Mouse (Mus musculus) B cell, adult 62 days (primary cell): Measurements from ENCODE around the gene Prss36. TPM values are rescaled to one million over a fixed set of nuclear protein-coding genes. Genes with fewer than 3 reads are reported as not detected.

Source experiments
- total RNA-seq: library from RNA; stranded (reverse); gene quantifications from 4 replicates; pipeline ENCODE4 v1.2.4, GENCODE M21; 2023

The Prss36 gene
- 2.5 to 3.3 TPM (median 2.8 TPM) in 4 replicates for total RNA-seq

GRCm38 (mm10) chr7:127946470-127947023 lies at the start of gene Prss36:
Prss36 (minus strand) TSS chr7:127946725.

DNA sequence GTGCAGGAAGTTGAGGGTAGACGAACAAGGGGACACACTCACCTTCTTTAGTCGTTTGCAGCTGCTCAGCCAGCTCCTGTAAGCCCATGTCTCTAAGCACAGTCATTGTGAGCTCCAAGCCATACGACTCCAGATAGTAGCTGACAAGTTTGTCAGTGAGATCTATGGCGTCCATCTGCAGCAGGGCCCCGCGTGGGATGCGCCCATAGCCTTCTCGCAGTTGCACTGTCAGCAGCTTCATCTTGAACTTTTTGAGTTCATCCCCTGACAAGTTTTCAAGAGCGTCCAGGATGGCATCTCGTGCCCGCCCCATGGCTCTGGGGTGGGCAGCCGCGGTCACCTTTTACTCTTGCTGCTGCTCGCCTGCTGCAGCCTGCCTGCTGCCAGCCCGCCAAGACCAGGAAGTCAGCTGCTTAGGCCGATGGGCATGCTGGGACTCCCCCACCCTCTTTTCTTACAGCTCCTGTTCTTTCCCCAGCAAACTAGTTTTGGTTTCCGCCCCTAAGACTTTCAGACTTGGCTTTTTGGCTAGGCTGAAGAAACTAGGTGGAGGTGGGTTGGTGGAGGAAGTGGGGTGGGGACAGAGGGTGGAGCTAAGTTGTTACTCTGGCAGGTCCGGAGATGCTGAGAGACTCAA lies 46.9 kb upstream of the Prss36 start, which contains the start of gene Pycard:
Gene Pycard, minus strand, starts transcription at position 527 of the 637 bp plus-strand sequence.

DNA sequence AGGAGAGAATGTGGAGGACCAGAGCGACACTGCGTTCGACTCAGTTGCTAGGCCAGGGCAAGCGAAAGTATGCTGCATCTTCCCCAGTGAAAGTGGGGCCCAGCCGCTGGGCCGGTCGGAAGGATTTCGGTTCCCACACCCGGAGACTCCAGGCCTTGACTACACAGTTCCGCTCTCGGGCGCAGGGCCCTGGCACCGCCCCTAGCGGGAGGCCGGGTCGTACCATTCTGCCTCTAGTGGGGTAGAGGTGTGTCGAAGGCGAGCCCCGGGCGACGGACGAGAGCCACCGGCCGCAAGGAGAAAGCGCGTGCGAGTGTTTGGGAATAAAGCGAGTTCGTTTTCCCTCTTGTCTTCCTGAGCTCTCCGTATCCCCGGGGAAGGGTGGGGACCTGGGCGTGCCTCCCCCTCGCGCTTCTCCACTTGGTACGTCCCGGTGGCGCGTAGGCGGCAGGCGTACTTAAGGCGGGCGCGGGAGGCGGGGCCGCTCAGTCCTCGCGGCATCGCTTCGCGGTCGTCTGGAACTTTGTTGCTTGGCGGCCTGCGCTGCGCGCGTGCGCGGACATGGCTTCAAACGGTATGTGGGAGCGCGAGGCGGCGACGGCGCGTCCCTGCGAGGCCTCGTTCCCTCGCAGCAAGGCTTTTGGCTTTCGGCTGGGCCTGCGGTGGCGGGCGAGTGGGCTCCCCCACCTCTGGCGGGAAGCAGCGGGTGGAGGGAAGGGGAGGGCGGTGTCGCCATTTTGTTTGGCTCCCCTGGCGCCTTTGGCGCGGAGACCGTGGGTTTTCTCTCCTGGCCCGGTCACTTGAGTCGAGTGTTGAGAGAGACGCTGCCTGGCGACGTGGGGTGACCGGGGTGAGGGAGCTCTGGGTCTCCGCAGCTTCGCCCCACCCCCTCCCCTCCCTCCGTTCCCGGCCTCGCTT lies 20.7 kb upstream of the Prss36 start, which contains the start of gene Fus:
Gene Fus, plus strand, starts transcription at position 454 of the 918 bp plus-strand sequence.

DNA sequence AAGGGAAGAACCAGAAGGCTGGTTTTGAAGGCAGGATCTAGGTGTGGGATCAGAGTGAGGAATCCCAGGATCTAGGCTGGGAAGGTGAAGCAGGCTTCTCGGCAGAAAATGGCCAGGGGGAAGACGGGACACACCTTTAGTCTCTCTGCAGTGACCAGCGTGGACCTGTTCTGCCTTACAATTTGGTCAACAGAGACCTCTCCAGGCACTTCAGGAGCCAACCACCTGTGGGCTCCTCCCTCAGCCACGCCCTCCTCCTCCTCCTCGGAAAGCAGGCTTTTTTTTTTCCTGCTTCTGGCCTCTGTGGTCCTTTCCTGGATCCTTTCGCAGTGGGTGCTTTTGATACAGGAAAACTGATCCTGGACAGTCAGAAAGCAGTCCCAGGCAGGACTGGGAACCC lies 16.6 kb downstream of the Prss36 start, which contains the start of gene Prss8:
Gene Prss8, minus strand, starts transcription at position 182 of the 400 bp plus-strand sequence.

GRCm38 (mm10) chr7:127912190-127912871 lies 34.2 kb downstream of the Prss36 start, which contains the start of gene Kat8:
Kat8 (plus strand) TSS chr7:127912516.

DNA sequence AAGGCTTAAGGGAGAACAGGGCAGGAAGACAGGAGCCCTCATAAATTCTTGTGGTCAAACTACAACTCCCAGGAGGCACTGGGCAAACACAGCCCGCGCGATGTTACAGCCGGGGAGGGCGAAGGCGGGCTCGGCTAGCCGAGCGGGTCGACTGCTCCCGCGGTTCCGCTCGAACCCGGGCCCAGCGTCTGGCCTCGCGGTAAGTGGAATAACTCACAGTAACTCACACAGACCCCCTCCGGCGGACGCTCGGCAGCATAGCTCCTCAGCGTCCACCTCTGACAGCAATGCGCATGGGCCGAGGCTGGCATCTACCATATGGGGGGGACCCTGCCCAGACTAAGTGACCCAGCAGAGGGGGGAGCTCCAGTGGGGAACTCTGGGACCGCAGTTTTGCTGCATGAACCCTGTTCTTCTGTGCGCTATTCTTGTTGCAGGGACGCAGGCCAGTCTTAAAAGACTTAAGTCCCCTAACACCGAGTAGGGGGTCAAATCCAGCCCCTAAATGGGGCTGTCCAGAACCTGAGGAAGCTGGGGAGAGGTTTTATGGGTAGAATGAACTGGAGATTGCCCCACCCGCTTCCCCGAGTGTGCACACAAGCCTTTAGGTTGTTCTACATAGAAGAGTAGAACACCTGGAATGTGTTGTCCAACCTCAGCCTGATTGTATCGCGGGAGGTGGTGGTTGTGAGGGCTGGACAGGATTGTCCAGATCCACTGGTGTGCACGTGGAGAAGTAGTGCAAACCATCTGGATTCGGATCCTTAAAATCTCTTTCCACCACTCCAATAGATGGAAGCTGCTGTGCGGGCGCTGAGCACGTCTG lies 42.3 kb downstream of the Prss36 start, which contains the start of gene Bckdk:
Gene Bckdk, plus strand, starts transcription at position 112 of the 826 bp plus-strand sequence.

DNA sequence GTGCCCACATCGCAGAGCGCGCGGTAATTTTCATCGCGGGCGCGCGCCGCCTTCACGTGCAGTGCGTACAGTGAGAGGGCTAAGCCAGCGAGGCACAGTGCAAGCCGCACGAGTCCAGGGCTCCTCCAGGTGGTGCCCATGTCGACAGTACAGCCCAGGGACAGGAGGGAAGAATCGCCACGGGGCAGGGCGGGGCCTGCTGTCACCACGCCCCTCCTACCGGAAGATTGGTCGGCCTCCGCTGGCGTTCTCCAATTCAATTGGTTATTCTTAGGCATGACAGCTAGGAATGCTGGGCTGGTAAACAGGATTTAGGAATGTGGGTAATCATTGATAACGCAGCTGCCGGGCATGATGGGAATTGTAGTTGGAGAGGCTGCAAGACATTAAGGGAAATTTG lies 51.1 kb downstream of the Prss36 start, which contains the start of the genes Gm21974 and Vkorc1:
Gene Gm21974, minus strand, starts transcription at position 13 of the 400 bp plus-strand sequence.
Gene Vkorc1, minus strand, starts transcription at position 176 of the 400 bp plus-strand sequence.

GRCm38 (mm10) chr7:127890798-127891197 lies 55.7 kb downstream of the Prss36 start, which contains the start of gene Prss53:
Prss53 (minus strand) TSS chr7:127890970.

Other genes with a start within 250 kb of the Prss36 start
- 63.0 to 68.4 TPM (median 63.8 TPM) in 4 replicates for gene Bcl7c, start 237.8 kb downstream of the Prss36 start, total RNA-seq
- not detected in 4 replicates for gene Ctf1, start 234.0 kb downstream of the Prss36 start, total RNA-seq
- gene Ctf2, start 214.6 kb downstream of the Prss36 start, total RNA-seq, result not detected in 4 replicates
- gene Fbxl19, start 202.2 kb downstream of the Prss36 start, total RNA-seq, result 14.7 to 17.9 TPM (median 15.5 TPM) in 4 replicates
- gene Orai3, start 176.9 kb downstream of the Prss36 start, total RNA-seq, result 28.6 to 34.8 TPM (median 29.6 TPM) in 4 replicates
- 73.7 to 86.9 TPM (median 79.4 TPM) in 4 replicates for gene Setd1a, start 170.1 kb downstream of the Prss36 start, total RNA-seq
- gene Gm49388, start 161.1 kb downstream of the Prss36 start, total RNA-seq, result 1.5 to 2.4 TPM in 2 of 4 replicates, not detected in the others
- 1.7 to 3.7 TPM (median 3.2 TPM) in 4 replicates for gene Hsd3b7, start 146.1 kb downstream of the Prss36 start, total RNA-seq
- gene Stx4a, start 122.4 kb downstream of the Prss36 start, total RNA-seq, result 121 to 153 TPM (median 133 TPM) in 4 replicates
- gene Stx1b, start 122.2 kb downstream of the Prss36 start, total RNA-seq, result not detected in 4 replicates
- 91.0 to 95.6 TPM (median 92.9 TPM) in 4 replicates for gene Zfp646, start 70.5 kb downstream of the Prss36 start, total RNA-seq
- gene Zfp668, start 69.9 kb downstream of the Prss36 start, total RNA-seq, result 13.9 to 14.9 TPM (median 14.4 TPM) in 4 replicates
- 0.35 to 0.45 TPM (median 0.40 TPM) in 4 replicates for gene Prss53, start 55.8 kb downstream of the Prss36 start, total RNA-seq
- gene Gm21974, start 51.3 kb downstream of the Prss36 start, total RNA-seq, result not detected in 4 replicates
- 15.5 to 22.2 TPM (median 17.5 TPM) in 4 replicates for gene Vkorc1, start 51.1 kb downstream of the Prss36 start, total RNA-seq
- 30.2 to 34.8 TPM (median 32.9 TPM) in 4 replicates for gene Bckdk, start 42.6 kb downstream of the Prss36 start, total RNA-seq
- gene Kat8, start 34.2 kb downstream of the Prss36 start, total RNA-seq, result 43.2 to 49.2 TPM (median 46.0 TPM) in 4 replicates
- not detected in 4 replicates for gene Prss8, start 16.6 kb downstream of the Prss36 start, total RNA-seq
- 793 to 895 TPM (median 867 TPM) in 4 replicates for gene Fus, start 20.7 kb upstream of the Prss36 start, total RNA-seq
- gene Pycard, start 47.1 kb upstream of the Prss36 start, total RNA-seq, result 24.0 to 28.8 TPM (median 26.2 TPM) in 4 replicates
- 0.26 to 1.7 TPM (median 1.0 TPM) in 4 replicates for gene Trim72, start 57.2 kb upstream of the Prss36 start, total RNA-seq
- 1.4 to 2.7 TPM (median 2.1 TPM) in 4 replicates for gene Itgam, start 115.9 kb upstream of the Prss36 start, total RNA-seq
- not detected in 4 replicates for gene Gm49368, start 116.0 kb upstream of the Prss36 start, total RNA-seq
- gene Itgax, start 182.8 kb upstream of the Prss36 start, total RNA-seq, result 0.98 to 3.9 TPM (median 1.8 TPM) in 4 replicates
- 3.6 to 4.4 TPM (median 4.1 TPM) in 4 replicates for gene Itgad, start 207.7 kb upstream of the Prss36 start, total RNA-seq